Mouse (Mus musculus) stomach, embryonic 16.5 days (tissue): Measurements from ENCODE around the gene Cdkl5. TPM values are rescaled to one million over a fixed set of nuclear protein-coding genes. Genes with fewer than 3 reads are reported as not detected.

Experiments used
- ATAC-seq: fragments of 200-750 bp; cut with Nextera tagmentation; 2 replicates; pipeline ENCODE4 v1.8.0; 2017; ENCODE audit warnings: moderate number of reproducible peaks, moderate TSS enrichment; ENCODE audit not compliant: insufficient read depth, low FRiP score
- H3K27ac ChIP-seq: fragments of 300-500 bp; sonication (generic); 2 replicates; pipeline ENCODE4 v1.5.1; 2014; ENCODE audit warnings: low read length
- H3K27me3 ChIP-seq: fragments of 300-500 bp; sonication (generic); 2 replicates; pipeline ENCODE4 v1.6.1; 2014; ENCODE audit warnings: low read length, control low read depth, mixed read lengths; ENCODE audit not compliant: control insufficient read depth, insufficient read depth
- H3K36me3 ChIP-seq: fragments of 300-500 bp; sonication (generic); 2 replicates; pipeline ENCODE4 v1.6.1; 2014; ENCODE audit warnings: low read length; ENCODE audit not compliant: control insufficient read depth, insufficient read depth
- H3K4me1 ChIP-seq: fragments of 300-500 bp; sonication (generic); 2 replicates; pipeline ENCODE4 v1.6.1; 2014; ENCODE audit warnings: low read length, control low read depth, mixed read lengths; ENCODE audit not compliant: control insufficient read depth, insufficient read depth
- H3K4me2 ChIP-seq: fragments of 300-500 bp; sonication (generic); 2 replicates; pipeline ENCODE4 v1.6.1; 2014; ENCODE audit warnings: low read depth, low read length, mixed read lengths
- H3K4me3 ChIP-seq: fragments of 300-500 bp; sonication (generic); replicated peaks from 2 replicates; pipeline ENCODE4 v1.5.1; 2014; ENCODE audit warnings: mild to moderate bottlenecking, low read length
- H3K9ac ChIP-seq: fragments of 300-500 bp; sonication (generic); 2 replicates; pipeline ENCODE4 v1.6.1; 2014; ENCODE audit warnings: low read length
- H3K9me3 ChIP-seq: fragments of 300-500 bp; sonication (generic); replicated peaks from 2 replicates; pipeline ENCODE4 v1.6.1; 2016; ENCODE audit warnings: low read length, control low read depth; ENCODE audit not compliant: control insufficient read depth
- WGBS: fragments of 180-500 bp; shearing (Covaris S2); extraction: QIAGEN DNeasy Blood & Tissue Kit; methylation state at CpG from one replicate; pipeline ENCODE4 v1.1.7; 2014; 5-methylcytosine and 5-hydroxymethylcytosine counted together
- polyA plus RNA-seq: library from polyadenylated mRNA; unstranded; fragments of >200 nt; fragmentation: Nextera tagmentation; extraction: Ambion mirVana; gene quantifications from 2 replicates; pipeline ENCODE4 v1.2.1, GENCODE M21; 2015

The Cdkl5 gene
- polyA plus RNA-seq, 1 experiment from 2014 or later, result 2.6 TPM

DNA sequence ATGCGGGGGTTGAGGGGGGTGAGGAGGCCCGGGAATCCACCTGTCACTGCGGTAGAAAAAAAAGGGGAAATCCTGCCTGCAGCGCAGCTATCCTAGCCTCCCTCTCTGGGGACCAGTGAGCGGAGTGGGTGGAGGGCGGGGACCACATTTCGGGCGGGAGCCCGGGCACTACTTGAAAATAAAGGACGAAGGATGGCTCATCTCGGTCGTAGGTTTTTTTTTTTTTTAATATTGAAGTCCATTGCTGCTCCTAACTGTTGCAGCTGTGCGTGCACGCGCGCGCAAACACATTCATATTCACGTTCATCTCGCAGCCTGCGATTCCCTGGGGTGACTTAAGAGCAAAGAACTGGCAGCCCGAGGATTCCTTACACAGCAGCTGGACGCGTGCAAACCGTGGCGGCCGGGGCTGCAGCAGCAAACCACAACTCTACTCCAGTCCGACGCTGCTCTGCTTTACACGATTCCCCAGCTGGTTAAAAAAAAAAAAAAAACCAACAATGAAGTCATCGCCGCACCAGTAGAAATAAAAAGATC lies 695 bp upstream of the Cdkl5 start:
- peaks cover 5% of the 10 kb centered on the region; the same call in 1 of the 2 replicates for H3K27me3 ChIP-seq
- 10% methylated on average over 31 of the region's 31 CpGs for WGBS
- peak; percentile 63; the same call in 1 of the 2 replicates for ATAC-seq
- H3K27ac ChIP-seq, result peak overlapping the region; percentile 69
- H3K9ac ChIP-seq, result peak overlapping the region; percentile 54
- no peaks in the 10 kb centered on the region for H3K36me3 ChIP-seq
- no peaks in the 10 kb centered on the region for H3K4me1 ChIP-seq
- peak overlapping the region; percentile 65 for H3K4me3 ChIP-seq
- no peaks in the 10 kb centered on the region for H3K9me3 ChIP-seq
- peak overlapping the region; percentile 47 for H3K4me2 ChIP-seq

DNA sequence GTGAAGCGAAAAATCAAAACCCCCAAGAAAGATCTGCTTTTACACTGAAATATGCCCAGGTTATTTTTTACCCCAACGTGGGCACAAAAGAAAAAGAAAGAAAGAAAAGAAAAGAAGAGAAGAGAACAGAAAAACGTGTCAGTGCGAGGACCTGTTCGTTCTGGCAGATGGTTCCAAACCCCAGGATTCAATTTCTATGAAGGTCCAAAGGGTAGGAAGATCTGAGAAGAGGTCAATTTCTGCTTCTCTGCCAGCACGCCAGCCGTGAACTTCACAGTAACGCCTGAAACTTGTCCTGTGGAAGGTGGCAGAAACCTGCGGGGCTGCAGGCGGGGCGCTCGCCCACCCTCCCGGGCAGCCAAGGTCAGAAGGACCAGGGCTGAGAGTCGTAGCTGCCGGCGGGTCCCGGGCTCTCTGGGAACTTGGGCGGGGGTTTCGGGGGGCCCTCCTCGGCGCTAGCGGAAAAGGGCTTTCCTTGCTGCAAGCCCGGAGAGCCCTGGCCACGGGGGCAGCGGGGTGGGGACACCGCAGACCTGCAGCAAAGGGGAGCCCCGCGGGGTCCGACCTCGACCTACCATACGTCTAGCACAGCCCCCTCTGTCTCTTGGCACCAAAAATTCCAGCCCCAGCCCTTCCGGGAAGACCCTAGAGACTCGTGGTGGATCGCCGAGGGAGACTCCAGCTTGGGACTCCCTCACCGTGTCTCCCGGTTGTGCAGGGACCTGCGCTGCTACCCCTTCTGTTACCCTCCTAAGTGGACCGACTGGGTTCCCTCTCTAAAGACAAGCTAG lies 560 bp downstream of the Cdkl5 start:
- Histone ChIP-seq H3K27me3 (peaks cover 5% of the 10 kb centered on the region; the same call in 1 of the 2 replicates), H3K4me3 (peak overlapping the region; percentile 65), H3K4me1 (no peaks in the 10 kb centered on the region), H3K36me3 (no peaks in the 10 kb centered on the region), H3K9ac (peak overlapping the region; percentile 76), H3K27ac (peak overlapping the region; percentile 53), H3K9me3 (no peaks in the 10 kb centered on the region), H3K4me2 (peak overlapping the region; percentile 61)
- ATAC-seq, result peak; percentile 11; the same call in 1 of the 2 replicates
- WGBS, result 18% methylated on average over 36 of the region's 39 CpGs

DNA sequence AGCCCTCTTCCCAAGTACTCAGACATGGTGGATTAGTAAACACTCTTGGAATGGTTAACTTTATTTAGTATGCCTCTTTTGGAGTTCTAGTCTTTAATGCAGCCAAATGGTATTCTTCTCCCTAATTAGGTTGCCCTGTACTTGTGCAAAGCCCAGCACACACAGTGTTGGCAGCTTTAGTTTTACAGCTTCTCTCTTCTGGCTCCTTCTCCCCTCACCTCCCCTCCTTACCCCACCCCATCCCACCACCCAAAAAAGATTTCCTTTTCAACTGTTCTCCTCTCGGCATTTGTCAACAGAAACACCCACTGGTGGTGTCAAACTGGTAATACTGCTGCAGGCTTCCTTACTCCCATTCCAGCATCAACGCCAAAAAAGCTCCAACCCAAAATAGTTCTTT lies 1.8 kb downstream of the Cdkl5 start:
- H3K27me3 ChIP-seq, result peaks cover 5% of the 10 kb centered on the region; the same call in 1 of the 2 replicates
- no peak overlapping the region for H3K9ac ChIP-seq
- no peaks in the 10 kb centered on the region for H3K4me1 ChIP-seq
- no peak overlapping the region for H3K4me3 ChIP-seq
- H3K36me3 ChIP-seq, result no peaks in the 10 kb centered on the region
- 40% methylated on average over 2 of the region's 2 CpGs for WGBS
- no peak for ATAC-seq
- H3K9me3 ChIP-seq, result no peaks in the 10 kb centered on the region
- H3K27ac ChIP-seq, result no peak overlapping the region
- peak overlapping the region; percentile 19; the same call in 1 of the 2 replicates for H3K4me2 ChIP-seq

DNA sequence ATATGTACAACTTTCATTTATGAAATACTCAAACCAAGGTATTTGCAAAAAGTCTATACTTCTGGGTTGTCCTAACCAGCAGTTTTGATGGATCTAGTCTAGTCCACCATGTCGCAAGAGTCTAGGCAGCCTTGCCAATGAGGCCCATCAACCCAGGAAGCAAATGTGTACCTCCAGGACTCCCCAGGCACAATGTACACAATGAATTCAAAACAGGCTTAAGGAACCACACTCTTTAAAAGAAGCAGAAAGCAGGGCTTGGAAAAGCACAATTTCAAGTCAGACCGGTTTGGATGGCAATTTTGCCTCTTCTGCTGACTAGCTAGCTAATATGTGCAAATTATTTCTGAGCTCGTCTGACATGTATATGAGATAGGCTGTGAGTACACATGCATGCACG lies 4.2 kb downstream of the Cdkl5 start:
- Histone ChIP-seq H3K4me3 (no peak overlapping the region), H3K27me3 (peaks cover 5% of the 10 kb centered on the region; the same call in 1 of the 2 replicates), H3K36me3 (no peaks in the 10 kb centered on the region), H3K9ac (no peak overlapping the region), H3K27ac (no peak overlapping the region), H3K4me2 (no peak overlapping the region), H3K4me1 (no peaks in the 10 kb centered on the region), H3K9me3 (no peaks in the 10 kb centered on the region)
- 69% methylated on average over 4 of the region's 4 CpGs for WGBS
- ATAC-seq, result no peak

GRCm38 (mm10) chrX:160977919-160978318 lies 16.6 kb downstream of the Cdkl5 start:
- no peaks in the 10 kb centered on the region for H3K36me3 ChIP-seq
- no peaks in the 10 kb centered on the region for H3K4me1 ChIP-seq
- ATAC-seq, result no peak
- H3K27me3 ChIP-seq, result peaks cover 4% of the 10 kb centered on the region; the same call in 1 of the 2 replicates
- H3K9ac ChIP-seq, result no peak overlapping the region
- no peak overlapping the region for H3K27ac ChIP-seq
- WGBS, result 78% methylated on average over 1 of the region's 1 CpGs
- H3K9me3 ChIP-seq, result no peaks in the 10 kb centered on the region
- H3K4me2 ChIP-seq, result no peak overlapping the region
- H3K4me3 ChIP-seq, result no peak overlapping the region

DNA sequence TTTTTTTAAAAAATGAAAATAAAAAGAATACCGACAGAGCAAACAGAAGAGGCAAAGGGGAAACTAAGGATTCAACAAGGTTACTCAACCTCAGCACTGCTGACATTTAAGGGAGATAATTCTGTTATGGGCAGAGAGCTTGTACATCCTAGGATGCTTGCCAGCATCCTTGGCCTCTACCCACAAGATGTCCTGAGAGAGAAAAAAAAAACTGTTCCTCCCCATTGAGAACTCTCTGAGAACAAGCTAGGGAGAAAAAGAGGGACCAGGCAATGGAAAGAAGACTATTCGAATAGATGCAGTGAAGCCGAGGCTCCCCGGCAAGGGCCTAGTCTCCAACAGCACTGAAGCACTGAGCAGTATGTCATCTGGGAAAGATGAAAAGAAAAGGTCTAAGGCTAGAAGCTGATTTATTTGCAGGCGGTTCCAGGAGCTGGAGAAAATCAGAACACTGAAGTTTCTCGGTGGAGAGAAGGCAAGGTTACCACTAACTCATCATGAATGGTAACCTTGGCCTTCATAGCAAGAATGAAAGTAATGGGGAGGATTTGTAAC lies 22.4 kb downstream of the Cdkl5 start:
- H3K4me2 ChIP-seq, result no peak overlapping the region
- 89% methylated on average over 6 of the region's 6 CpGs for WGBS
- no peaks in the 10 kb centered on the region for H3K27me3 ChIP-seq
- no peaks in the 10 kb centered on the region for H3K36me3 ChIP-seq
- H3K4me3 ChIP-seq, result no peak overlapping the region
- ATAC-seq, result no peak
- H3K27ac ChIP-seq, result no peak overlapping the region
- H3K9ac ChIP-seq, result no peak overlapping the region
- H3K9me3 ChIP-seq, result no peaks in the 10 kb centered on the region
- H3K4me1 ChIP-seq, result no peaks in the 10 kb centered on the region

GRCm38 (mm10) chrX:160958593-160959131 lies 35.8 kb downstream of the Cdkl5 start:
- no peaks in the 10 kb centered on the region for H3K4me1 ChIP-seq
- H3K9ac ChIP-seq, result no peak overlapping the region
- H3K9me3 ChIP-seq, result no peaks in the 10 kb centered on the region
- no peaks in the 10 kb centered on the region; the same call in 1 of the 2 replicates for H3K27me3 ChIP-seq
- 48% methylated on average over 5 of the region's 5 CpGs for WGBS
- no peak overlapping the region for H3K4me3 ChIP-seq
- no peaks in the 10 kb centered on the region for H3K36me3 ChIP-seq
- no peak overlapping the region for H3K27ac ChIP-seq
- H3K4me2 ChIP-seq, result no peak overlapping the region
- no peak for ATAC-seq

- 88% methylated on average over 2 of the region's 2 CpGs for WGBS
- Histone ChIP-seq H3K4me3 (no peak overlapping the region), H3K9me3 (no peaks in the 10 kb centered on the region), H3K4me2 (no peak overlapping the region), H3K36me3 (no peaks in the 10 kb centered on the region), H3K4me1 (no peaks in the 10 kb centered on the region), H3K27me3 (no peaks in the 10 kb centered on the region), H3K27ac (no peak overlapping the region), H3K9ac (no peak overlapping the region)
- ATAC-seq, result no peak
These were observed 44.9 kb downstream of the Cdkl5 start for GRCm38 (mm10) chrX:160949583-160949982.

DNA sequence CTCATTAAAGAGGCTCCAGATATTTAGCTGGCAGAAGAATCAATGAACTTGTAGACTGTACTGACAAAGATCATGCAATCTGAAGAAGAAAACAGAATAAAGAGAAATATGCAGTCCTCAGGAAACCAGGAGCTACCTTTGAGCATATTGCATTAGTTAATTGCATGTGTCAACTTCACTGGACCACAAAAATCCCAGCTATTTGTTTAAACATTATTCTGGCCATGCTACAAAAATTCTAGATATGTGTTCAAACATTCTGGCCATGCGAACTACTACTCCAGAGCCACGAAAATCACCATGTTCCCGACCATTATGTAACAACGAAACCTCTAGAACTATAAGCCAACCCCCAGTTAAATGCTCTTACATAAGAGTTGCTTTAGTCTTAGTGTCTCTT lies 49.8 kb downstream of the Cdkl5 start:
- no peak for ATAC-seq
- no peaks in the 10 kb centered on the region; the same call in 1 of the 2 replicates for H3K27me3 ChIP-seq

More for the DNA sequence above, 49.8 kb downstream of the Cdkl5 start:
- Histone ChIP-seq H3K27ac (no peak overlapping the region), H3K9me3 (no peaks in the 10 kb centered on the region), H3K4me3 (no peak overlapping the region), H3K9ac (no peak overlapping the region), H3K36me3 (no peaks in the 10 kb centered on the region), H3K4me1 (no peaks in the 10 kb centered on the region), H3K4me2 (no peak overlapping the region)
- WGBS, result 66% methylated on average over 4 of the region's 4 CpGs
